Mouse (Mus musculus) 416B (cell line): ENCODE data around the gene Nipsnap3b.
A peak's percentile ranks its signal among the peaks of the same experiment; 100 is the strongest.

Experiments used
- DNase-seq: peaks from one replicate; pipeline ENCODE4 v3.0.0; 2011; ENCODE audit warnings: low read depth

Nipsnap3b gene

GRCm38 (mm10) chr4:53011732-53012361 is at the start of gene Nipsnap3b:
TSS of gene Nipsnap3b (plus strand) at chr4:53011880.
- DNase-seq, result peak; percentile 96

GRCm38 (mm10) chr4:52964247-52964646 is 47.4 kb upstream of the Nipsnap3b start, which contains the start of gene Olfr270:
TSS of gene Olfr270 (plus strand) at chr4:52964547.
- no peak for DNase-seq

- peak; percentile 54 for DNase-seq
Observed at GRCm38 (mm10) chr4:52985216-52985615, 26.5 kb upstream of the Nipsnap3b start.

- DNase-seq, result no peak
Observed at GRCm38 (mm10) chr4:52986266-52986665, 25.4 kb upstream of the Nipsnap3b start.

GRCm38 (mm10) chr4:52989248-52989647 is 22.4 kb upstream of the Nipsnap3b start, which contains the start of gene Nipsnap3a:
TSS of gene Nipsnap3a (plus strand) at chr4:52989272.
- DNase-seq, result no peak

GRCm38 (mm10) chr4:52999449-52999848 is 12.2 kb upstream of the Nipsnap3b start:
- DNase-seq, result no peak

- no peak for DNase-seq
Observed at GRCm38 (mm10) chr4:53000154-53000553, 11.5 kb upstream of the Nipsnap3b start.

GRCm38 (mm10) chr4:53009183-53009582 is 2.5 kb upstream of the Nipsnap3b start:
- peak; percentile 33 for DNase-seq

- no peak for DNase-seq
Observed at GRCm38 (mm10) chr4:53009871-53010270, 1.8 kb upstream of the Nipsnap3b start.

- no peak for DNase-seq
Observed at GRCm38 (mm10) chr4:53014421-53014820, 2.7 kb downstream of the Nipsnap3b start.

- no peak for DNase-seq
Observed at GRCm38 (mm10) chr4:53015024-53015423, 3.3 kb downstream of the Nipsnap3b start.

GRCm38 (mm10) chr4:53018392-53018791 is 6.7 kb downstream of the Nipsnap3b start:
- DNase-seq, result no peak

GRCm38 (mm10) chr4:53023189-53023925 is 11.7 kb downstream of the Nipsnap3b start:
- no peak for DNase-seq

GRCm38 (mm10) chr4:53024397-53024796 is 12.7 kb downstream of the Nipsnap3b start:
- DNase-seq, result no peak

- no peak for DNase-seq
Observed at GRCm38 (mm10) chr4:53027811-53028210, 16.1 kb downstream of the Nipsnap3b start.

- DNase-seq, result peak; percentile 55
Observed at GRCm38 (mm10) chr4:53030326-53030948, 18.8 kb downstream of the Nipsnap3b start.

- DNase-seq, result no peak
Observed at GRCm38 (mm10) chr4:53043819-53044218, 32.1 kb downstream of the Nipsnap3b start.

GRCm38 (mm10) chr4:53045807-53046206 is 34.1 kb downstream of the Nipsnap3b start:
- DNase-seq, result no peak

GRCm38 (mm10) chr4:53046238-53047022 is 34.8 kb downstream of the Nipsnap3b start:
- DNase-seq, result no peak

GRCm38 (mm10) chr4:53062301-53063008 is 50.8 kb downstream of the Nipsnap3b start:
- no peak for DNase-seq
